Mouse (Mus musculus) left cerebral cortex, adult 18-20 months (tissue): Measurements from ENCODE around the gene Osbpl3. TPM values are rescaled to one million over a fixed set of nuclear protein-coding genes. Genes with fewer than 3 reads are reported as not detected.

ENCODE experiments used
- DNase-seq, 2 experiments: peaks; one replicate each; pipeline ENCODE4 v3.0.0; 2021 to 2022; ENCODE audit warnings: low spot score in 2 of 2, mixed read lengths in 1 of 2
- total RNA-seq, 2 experiments: library from RNA; stranded (reverse); gene quantifications; 2 replicates each; pipeline ENCODE4 v1.2.3; 2021

The Osbpl3 gene
- total RNA-seq, 2 experiments from 2014 or later, result 42.6 to 44.3 TPM

DNA sequence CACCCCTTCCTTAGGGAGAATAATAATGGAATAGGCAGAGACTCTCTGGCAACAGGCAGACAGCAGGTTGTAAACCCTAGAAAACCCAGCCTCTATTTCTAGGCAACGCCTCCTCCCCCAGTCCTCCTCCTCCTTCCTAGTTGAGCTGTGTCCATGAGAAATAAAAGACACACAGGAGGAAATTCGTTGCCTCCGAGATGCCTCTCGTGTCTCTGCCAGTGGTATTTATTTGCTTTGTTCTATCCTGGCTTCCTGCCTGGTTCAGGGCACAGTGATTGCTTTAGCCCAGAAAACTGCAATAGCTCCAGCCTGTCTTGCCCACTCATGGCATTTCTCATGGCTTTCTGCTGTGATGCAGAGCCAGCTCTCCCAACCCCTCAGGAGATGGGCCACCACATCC, 43.8 kb downstream of the Osbpl3 start:
- DNase-seq, result peak; percentile 39 to 71

DNA sequence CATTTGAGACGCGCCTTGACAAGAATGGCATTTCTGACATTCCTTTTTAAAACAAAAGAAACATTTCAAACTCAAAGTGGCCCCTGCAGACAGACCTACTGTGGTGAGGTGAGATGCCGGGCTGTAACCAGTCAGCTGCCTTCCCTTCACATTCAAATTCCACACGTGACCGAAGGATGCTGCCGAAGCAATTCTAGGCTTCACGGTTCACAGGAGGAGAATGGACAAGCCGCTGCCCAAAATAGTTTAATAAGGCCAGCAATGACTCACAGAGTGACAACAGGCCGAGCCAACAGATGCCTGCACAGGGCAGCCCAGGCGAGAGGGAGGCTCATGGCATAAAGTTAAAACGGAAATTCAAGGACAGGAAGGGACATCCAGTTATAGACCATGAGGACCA, 51.3 kb downstream of the Osbpl3 start:
- no peak for DNase-seq

DNA sequence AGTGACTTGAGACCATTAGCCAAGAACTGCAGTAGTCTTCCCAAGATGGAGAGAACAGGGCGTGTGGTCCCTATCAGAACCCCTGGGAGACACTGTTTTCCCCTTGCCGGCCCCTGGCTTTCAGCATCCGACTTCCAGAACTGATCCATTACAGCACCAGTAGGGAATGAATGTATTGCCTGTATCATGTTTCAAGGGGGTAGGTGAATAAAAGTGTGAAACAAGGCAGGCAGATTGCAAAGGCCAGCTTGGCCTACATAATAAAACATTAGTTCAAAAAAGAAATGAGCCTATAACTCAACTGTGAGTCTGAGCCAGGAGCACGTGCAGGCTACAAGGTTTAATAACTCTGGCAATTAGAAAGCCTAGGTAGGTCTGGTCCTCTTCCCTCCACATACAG, 52.5 kb downstream of the Osbpl3 start:
- DNase-seq, result no peak

DNA sequence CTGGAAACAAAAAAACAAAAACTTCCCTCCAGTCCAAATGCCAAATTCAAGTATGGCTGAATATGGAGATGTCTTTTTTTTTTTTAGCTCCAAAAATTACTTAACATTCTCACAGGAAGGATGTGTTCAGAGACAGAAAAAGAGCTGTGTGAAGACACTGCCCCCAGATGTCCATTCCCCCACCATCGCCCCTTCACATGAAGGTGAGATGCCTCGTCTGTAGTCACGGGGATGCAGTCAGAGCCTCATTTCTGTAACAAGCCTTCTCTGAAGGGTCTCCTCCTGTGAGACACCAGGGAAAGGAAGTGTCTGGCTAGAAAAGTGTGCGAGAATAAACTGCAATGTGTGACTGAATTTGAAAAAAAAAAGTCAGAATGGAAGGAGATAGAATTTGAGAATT, 53.1 kb downstream of the Osbpl3 start:
- peak; percentile 39 to 41 for DNase-seq

DNA sequence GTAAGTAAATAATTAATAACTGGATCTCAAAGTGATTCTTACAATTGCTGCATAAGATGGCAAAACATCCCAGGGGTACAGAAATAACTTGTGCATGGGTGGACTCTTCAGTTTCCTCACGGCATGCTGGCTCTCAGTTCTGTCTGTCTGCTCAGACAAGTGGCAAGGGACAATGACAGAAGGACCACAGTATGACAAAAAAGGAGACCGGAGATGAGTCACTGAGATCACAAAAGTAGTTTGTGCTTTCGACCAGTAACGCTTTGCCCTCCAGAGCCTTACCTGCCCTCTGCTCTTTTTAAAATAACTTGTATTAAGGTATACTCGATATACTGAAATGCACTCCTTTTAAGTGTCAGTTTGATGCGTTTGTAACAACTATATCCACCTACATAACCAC, 55.8 kb downstream of the Osbpl3 start:
- DNase-seq, result no peak

DNA sequence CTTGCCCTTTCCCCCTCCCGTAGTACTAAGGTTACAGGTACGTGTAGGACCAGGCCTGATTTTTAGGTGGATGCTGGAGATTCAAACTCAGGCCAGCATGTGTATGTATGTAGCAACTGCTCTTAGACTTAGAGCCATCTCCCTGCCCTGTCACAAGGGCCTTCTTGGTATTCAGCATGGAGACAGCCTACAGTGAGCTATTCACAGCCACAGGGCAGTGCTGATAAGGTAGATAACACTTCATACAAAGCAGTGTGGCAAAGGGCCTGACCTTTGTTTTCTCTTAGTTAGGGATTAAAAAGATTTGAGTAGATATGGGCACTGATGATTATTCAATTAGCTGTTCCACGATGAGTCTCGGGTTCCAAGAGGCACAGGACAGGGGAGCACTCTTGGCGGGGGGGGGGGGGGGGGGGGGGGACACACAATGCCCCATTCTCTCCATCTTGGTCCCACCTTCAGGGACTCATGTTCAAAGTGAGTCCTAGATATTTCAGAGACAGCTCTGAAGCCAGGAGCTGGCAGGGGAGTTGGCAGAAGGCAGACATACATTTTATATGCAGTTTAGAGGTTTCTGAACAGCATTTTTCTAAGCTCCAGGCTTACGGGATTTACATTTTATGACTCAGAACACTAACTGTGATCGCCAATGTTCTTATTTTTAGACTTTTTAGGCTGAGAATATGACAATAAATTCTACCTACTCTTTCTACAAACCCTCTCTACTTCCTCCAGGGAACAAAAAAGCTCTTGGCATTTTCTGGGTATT, 56.4 kb downstream of the Osbpl3 start:
- DNase-seq, result no peak

DNA sequence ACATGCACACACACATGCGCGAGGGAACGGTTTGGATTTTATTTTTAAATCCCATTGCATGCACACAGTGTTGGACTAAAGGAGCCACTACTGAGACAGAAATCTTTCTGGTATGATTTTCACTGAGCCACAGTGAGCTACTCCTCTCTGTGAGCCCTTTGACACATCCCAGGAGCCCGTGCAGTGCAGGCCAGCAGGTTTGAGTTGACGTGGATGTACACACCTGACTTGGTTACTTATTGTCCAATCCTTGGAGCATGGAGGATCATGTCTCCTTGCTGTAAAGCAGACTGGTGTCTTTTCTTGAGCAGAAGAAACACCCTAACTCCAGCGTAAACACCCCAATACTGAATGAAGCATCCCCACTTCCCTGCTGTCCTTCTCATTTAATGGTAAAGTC, 57.7 kb downstream of the Osbpl3 start:
- no peak for DNase-seq

DNA sequence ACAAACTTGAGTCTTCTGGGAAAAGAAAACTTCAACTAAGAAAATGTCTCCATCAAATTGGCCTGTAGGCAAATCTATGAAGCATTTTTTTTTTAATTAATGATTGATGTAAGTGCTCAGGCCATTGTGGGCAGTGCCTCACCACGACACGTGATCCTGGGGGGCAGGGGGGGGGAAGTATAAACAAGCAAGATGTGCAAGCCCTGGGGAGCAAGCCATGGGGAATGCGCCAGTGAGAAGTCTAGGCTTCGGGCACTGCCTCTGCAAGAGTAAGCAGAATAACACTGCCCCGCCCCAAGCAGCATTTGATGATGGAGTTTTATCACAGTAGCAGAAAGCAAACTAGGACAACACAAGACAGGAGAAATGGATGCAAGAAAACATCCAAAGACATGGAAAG, 58.9 kb downstream of the Osbpl3 start:
- no peak for DNase-seq

DNA sequence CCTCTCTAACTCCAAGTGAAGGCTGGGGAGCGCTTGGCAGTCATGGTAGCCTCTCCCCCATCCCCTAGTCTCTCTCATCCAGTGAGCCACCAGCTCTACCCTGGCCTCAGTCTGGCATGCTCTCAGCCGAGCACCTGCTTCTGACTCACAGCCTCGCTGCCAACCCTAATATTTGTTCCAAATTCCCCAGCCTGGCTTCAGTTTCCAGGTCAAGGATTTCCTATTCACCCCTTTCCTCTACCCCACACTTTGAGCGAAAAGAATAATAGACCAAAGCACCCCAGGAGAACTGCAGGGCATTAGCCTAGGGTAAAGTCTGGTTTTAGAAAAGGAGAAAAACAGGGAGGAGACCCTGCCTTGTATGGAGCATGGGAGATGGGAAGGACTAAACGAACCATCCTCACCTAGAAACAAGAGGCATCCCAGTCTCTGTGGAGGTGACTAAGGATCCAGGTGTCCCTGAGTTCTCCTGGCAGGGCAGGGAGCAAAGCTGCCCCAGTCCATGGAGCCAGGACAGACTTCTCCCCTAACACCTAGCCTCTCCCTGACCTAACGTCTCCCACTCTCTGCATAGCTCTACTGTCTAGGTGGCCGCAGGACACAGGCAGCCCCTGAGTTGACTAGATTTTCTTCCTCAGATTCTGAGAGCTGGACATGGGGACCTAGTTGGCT, 60.2 kb downstream of the Osbpl3 start:
- DNase-seq, result no peak

DNA sequence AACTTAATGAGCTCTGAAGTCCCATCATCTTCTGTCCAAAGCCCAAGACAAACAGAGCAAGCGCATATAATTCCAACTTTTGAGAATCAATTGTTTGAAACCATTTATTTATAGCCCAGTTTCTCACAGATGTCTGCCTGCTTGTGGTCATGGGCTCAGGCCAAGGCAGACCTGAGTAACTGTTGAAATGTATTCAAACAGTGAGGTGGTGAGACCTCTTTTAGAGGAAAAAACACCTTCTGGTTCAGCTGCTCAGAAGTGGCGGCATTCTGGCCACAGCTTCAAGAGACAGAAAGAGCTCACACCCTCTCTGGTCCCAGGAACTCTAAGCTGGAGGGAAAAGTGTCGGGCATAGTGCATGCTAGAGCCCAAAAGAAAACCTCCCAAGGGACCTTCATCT, 61.6 kb downstream of the Osbpl3 start:
- no peak for DNase-seq

DNA sequence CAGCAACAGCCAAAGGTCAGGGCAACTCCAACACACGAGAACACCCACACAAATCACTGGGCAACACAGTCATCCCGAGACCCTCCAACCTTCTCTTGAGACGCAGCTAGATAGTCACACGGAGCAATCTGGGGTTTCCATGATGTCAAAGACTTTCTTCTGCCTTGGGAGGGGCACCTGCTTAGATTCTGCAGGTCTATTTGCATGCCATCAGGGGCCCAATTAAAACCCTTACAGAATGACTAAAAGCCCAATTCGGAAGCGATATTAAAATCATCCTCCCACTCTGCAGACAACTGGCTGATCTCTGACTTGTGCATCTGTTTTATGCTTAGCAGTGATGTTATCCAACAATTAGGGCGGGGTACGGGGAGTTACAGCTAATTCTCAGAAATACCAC, 62.0 kb downstream of the Osbpl3 start:
- DNase-seq, result no peak

DNA sequence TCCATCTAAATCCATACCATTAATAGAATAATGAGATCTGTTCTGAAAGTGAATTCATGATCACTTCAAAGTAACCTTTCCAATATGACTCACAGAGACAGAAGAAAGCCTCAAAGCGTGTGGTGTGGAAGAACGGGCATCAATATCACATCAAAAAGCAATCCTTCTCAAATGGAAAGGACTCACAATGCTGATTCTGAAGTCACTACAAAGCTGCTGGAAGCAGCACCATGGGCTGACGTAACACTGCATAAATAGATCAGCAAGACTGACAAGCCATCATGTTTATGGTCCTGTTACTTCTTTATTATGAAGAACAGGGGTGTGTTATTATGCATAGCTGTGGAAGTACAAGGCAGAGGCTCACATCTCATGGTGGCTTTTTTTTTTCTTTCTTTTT, 64.0 kb downstream of the Osbpl3 start:
- DNase-seq, result no peak

DNA sequence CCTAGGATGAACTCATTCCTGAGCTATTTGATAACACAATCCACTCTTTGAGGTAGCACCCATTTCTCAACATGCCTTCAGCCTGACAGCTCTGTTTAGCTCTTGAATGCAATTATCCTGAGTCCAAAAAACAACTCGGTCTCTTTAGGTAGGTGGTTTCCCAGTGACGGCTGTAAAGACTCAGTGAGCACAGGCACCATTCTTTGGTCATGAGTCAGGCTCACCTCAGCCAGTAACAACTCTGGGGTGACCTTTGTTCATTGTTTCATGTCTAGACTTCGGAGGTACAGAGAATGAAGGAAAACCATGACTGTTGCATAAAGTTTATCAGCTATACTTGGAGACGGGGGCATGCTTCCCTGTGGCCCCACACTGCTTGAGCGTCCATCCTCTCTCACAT, 65.7 kb downstream of the Osbpl3 start:
- DNase-seq, result no peak

DNA sequence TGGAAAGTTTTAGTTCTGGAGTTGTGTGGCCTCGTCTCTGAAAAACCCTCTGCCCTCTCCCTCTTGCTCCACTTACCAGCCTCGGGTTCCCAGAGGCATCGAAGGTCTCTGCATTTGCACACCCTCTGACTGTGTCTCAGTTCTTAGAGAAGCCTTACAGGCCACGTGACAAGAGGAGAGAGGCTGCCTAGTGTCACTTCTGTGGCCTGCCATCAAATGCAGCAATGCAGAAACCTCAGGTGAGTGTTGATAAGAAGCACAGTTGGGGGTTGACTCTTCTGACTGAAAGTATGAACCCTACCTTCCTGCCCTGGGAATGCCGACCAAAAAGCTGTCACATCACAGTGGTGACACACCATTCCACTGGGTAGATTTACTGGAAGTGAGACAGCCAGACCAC, 68.4 kb downstream of the Osbpl3 start:
- no peak for DNase-seq

DNA sequence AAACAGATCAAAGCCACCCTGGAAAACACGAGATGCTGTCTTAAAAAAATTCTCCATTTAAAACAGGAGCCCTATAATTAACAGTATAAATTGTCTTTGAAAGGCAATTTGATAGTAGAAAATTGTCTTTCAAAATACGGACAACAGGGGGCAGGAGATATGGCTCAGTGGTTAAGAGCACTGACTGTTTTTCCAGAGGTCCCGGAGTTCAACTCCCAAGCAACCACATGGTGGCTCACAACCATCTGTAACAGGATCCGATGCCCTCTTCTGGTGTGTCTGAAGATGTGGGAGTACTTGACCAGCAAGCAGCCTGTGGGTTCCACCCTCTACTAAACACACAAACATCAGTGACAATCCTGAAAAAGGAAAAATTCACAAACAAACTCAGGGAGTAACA, 69.5 kb downstream of the Osbpl3 start:
- no peak for DNase-seq

DNA sequence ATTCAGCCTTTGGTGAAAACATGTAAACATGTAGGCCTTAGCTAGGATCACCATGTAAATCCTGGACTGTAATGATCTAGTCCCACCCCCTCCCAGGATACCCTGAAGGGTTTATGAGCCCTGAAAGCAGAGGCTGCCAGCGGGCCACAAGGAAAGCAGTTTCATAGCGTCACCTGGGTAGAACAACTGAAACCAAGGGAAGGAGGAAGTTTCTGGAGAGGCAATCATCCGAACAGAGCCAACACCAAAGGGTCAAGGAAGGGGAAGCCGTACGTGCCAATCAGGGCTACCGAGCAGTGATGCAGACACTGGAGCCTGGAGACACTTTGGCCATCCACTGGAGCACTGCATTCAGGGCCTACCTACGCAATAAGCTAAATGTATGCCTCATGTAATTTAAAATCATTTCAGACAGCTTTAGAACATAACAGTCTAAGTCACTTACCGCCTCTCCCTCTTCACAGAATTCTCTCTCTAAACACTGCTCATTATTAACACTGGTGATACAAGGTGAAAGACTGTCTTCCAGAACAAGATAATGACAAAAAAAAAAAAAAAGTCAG, 70.5 kb downstream of the Osbpl3 start:
- no peak for DNase-seq

DNA sequence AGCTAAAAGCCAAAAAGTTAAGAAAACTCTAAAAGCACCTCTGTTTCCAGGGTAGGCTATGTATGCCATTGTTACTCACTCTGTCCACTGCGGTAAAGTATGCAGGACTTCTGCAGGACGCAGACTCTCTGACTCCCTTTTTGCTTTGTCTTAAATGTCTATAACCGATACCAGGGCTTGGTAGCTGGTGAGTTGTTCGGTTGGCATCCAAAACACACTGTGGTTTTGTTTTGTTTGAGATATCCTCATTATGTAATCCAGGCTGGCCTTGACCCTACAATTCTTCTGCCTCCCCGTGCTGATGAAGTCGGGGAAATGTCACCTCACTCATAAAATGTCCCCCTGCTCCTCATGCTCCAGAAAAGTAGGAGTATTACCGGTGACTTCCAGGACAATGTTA, 73.3 kb downstream of the Osbpl3 start:
- DNase-seq, result no peak

DNA sequence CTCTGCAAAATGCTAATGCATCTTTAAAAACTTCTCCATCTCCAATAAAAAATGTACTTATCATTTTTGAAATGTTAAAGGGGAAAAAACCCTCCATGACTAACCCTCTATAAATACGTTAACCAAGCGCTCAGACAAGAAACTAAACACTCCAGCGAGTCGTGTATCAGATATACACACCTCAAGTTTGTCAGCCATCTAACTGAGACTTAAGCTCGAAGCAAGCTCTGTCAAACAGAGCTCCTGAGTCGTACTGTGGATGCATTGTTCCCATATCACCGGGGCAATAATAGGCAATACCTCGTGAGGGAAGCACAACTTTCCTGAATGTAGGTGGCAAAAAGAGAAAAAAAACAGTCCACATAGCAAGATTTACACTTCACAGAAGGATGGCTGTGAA, 73.8 kb downstream of the Osbpl3 start:
- no peak for DNase-seq

DNA sequence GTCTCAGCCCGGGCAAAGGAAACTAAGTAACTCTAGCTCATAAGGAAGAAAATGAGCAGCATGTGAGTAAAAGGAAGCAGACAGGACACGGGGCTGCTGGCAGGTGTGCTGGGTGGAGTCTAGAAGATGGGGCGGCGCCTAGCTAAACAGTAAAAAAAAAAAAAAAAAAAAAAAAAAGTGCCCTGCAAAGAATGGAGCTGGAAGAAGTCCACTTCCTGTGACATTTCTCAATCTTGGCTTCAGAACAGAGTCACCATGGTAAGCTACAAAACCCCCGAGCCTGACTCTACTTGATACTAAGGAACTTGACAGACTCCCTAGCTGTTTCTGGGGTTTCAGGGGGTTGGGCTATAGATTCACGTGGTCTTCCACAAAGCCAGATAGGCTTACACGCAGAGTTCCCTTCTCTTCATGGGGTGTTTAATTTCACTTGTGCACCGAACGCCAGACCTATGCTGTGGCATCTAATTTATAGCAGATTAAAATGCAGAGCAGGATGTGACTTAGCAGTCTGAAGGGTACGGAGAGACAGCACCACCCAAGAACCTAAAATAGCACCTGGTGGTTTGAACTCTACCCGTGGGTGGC, 74.4 kb downstream of the Osbpl3 start:
- no peak for DNase-seq

DNA sequence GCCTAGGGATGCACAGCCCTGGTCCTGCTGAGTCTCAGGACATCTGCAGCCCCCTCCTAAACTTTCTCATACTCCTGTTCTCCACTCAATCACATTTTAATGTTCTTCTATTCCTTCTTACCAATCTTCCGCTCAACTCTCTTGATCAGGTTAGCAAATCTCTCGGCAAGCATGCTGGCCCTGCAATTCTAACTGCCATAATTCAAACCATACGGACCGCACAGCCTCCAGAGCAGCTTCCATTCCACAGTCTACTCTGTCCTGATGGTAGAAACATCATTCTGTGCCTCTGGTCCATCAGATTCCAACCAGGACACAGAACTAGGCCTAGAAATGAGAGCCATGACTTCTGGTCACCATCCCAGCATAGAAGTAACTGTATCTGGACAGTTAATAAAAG, 76.3 kb downstream of the Osbpl3 start:
- no peak for DNase-seq

DNA sequence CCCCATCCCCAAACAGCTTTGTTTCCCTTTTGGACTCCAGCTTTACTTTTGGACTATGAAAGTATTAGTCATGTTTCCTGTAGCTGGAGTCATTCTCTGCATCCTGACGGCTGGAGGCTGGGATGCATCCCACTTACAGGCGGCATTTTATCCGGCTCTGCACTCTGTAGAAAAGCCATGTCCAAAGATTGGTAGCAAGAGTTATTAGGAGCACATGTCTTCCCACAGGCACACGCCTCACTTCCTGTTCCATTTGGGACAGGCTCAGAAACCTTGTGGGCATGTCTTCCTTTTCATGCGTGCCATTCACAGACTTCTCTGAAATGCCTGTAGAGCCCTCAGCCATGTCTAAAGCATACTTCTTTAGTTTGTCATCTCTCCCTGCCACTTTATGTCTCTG, 76.9 kb downstream of the Osbpl3 start:
- peak; percentile 41 to 63 for DNase-seq
